Mouse (Mus musculus): Measurements from ENCODE around the gene Plscr5. TPM values are rescaled to one million over a fixed set of nuclear protein-coding genes. Genes with fewer than 3 reads are reported as not detected.

Gene Plscr5
- polyA plus RNA-seq, 1 experiment from 2014 or later, result not detected

- peak; percentile 98 for ATAC-seq
- H3K27ac ChIP-seq (ENCODE audit: low read length), result peak overlapping the region; percentile 99
- H3K4me2 ChIP-seq (ENCODE audit: low read depth, low read length), result peak overlapping the region; percentile 75
- H3K27me3 ChIP-seq (replicated peaks; ENCODE audit: control insufficient read depth, insufficient read depth, low read length), result no peaks in the 10 kb centered on the region
- no peaks in the 10 kb centered on the region for H3K9me3 ChIP-seq (ENCODE audit: control insufficient read depth, low read length)
- peak overlapping the region; percentile 72 for H3K4me3 ChIP-seq (ENCODE audit: low read length)
- WGBS, result 1% methylated on average over 40 of the region's 40 CpGs
- peaks cover 3% of the 10 kb centered on the region; the same call in 1 of the 2 replicates for H3K4me1 ChIP-seq (ENCODE audit: control insufficient read depth, insufficient read depth, low read length)
- no peaks in the 10 kb centered on the region for H3K36me3 ChIP-seq (ENCODE audit: control insufficient read depth, insufficient read depth, low read length)
- peak overlapping the region; percentile 82 for H3K9ac ChIP-seq (ENCODE audit: low read depth, low read length)
These were observed 57.4 kb downstream of the Plscr5 start for GRCm38 (mm10) chr9:92249987-92250772.

- Histone ChIP-seq H3K4me3 (ENCODE audit: low read length) (no peak overlapping the region), H3K9me3 (ENCODE audit: control insufficient read depth, low read length) (no peaks in the 10 kb centered on the region), H3K4me2 (ENCODE audit: low read depth, low read length) (no peak overlapping the region), H3K4me1 (ENCODE audit: control insufficient read depth, insufficient read depth, low read length) (peaks cover 3% of the 10 kb centered on the region; the same call in 1 of the 2 replicates), H3K27me3 (replicated peaks; ENCODE audit: control insufficient read depth, insufficient read depth, low read length) (no peaks in the 10 kb centered on the region), H3K27ac (ENCODE audit: low read length) (no peak overlapping the region), H3K36me3 (ENCODE audit: control insufficient read depth, insufficient read depth, low read length) (no peaks in the 10 kb centered on the region), H3K9ac (ENCODE audit: low read depth, low read length) (no peak overlapping the region)
- no peak for ATAC-seq
- WGBS, result 79% methylated on average over 5 of the region's 5 CpGs
These were observed 60.0 kb downstream of the Plscr5 start for GRCm38 (mm10) chr9:92252718-92253117.

- Histone ChIP-seq H3K9me3 (ENCODE audit: control insufficient read depth, low read length) (no peaks in the 10 kb centered on the region), H3K4me1 (ENCODE audit: control insufficient read depth, insufficient read depth, low read length) (peaks cover 3% of the 10 kb centered on the region; the same call in 1 of the 2 replicates), H3K4me3 (ENCODE audit: low read length) (no peak overlapping the region), H3K9ac (ENCODE audit: low read depth, low read length) (no peak overlapping the region), H3K27me3 (replicated peaks; ENCODE audit: control insufficient read depth, insufficient read depth, low read length) (no peaks in the 10 kb centered on the region), H3K4me2 (ENCODE audit: low read depth, low read length) (no peak overlapping the region), H3K36me3 (ENCODE audit: control insufficient read depth, insufficient read depth, low read length) (no peaks in the 10 kb centered on the region), H3K27ac (ENCODE audit: low read length) (no peak overlapping the region)
- 85% methylated on average over 10 of the region's 10 CpGs for WGBS
- ATAC-seq, result no peak
These were observed 61.0 kb downstream of the Plscr5 start for GRCm38 (mm10) chr9:92253585-92254321.

Other genes starting within 250 kb of the Plscr5 start
- 129 and 139 TPM in 2 replicates for gene Plscr1, start 56.8 kb downstream of the Plscr5 start, polyA plus RNA-seq (2015; fragmentation: Nextera tagmentation; extraction: Ambion mirVana)
- gene Plscr2, start 82.7 kb downstream of the Plscr5 start, polyA plus RNA-seq (2015; fragmentation: Nextera tagmentation; extraction: Ambion mirVana), result 0.81 and 0.99 TPM in 2 replicates
- not detected in 2 replicates for gene 1700057G04Rik, start 116.4 kb downstream of the Plscr5 start, polyA plus RNA-seq (2015; fragmentation: Nextera tagmentation; extraction: Ambion mirVana)

Measured in intestine, embryonic 16.5 days (tissue).